Mouse (Mus musculus) E14TG2a.4 (cell line): ENCODE data around the gene Tpi1.

ENCODE experiments used
- H3K27me3 ChIP-seq: 2 replicates; pipeline ENCODE4 v1.6.1; 2014; ENCODE audit warnings: low read length, control low read depth; ENCODE audit not compliant: insufficient read depth
- H3K36me3 ChIP-seq: 2 replicates; pipeline ENCODE4 v1.6.1; 2014; ENCODE audit warnings: low read length, control low read depth; ENCODE audit not compliant: insufficient read depth
- H3K4me1 ChIP-seq: replicated peaks from 2 replicates; pipeline ENCODE4 v1.6.1; 2014; ENCODE audit warnings: low read depth, low read length, control low read depth
- H3K4me3 ChIP-seq: replicated peaks from 2 replicates; pipeline ENCODE4 v1.5.1; 2014; ENCODE audit warnings: mild to moderate bottlenecking, low read length
- H3K9me3 ChIP-seq: 2 replicates; pipeline ENCODE4 v1.6.1; 2014; ENCODE audit warnings: low read length, control low read depth
- CTCF ChIP-seq: conservative IDR thresholded peaks from 2 replicates; pipeline ENCODE4 v1.5.1; 2014; ENCODE audit warnings: low read length
- NANOG ChIP-seq: IDR thresholded peaks from 2 replicates; pipeline ENCODE4 v1.6.1; 2014; ENCODE audit warnings: borderline replicate concordance, low read length, mixed read lengths
- POU5F1 ChIP-seq: IDR thresholded peaks from 2 replicates; pipeline ENCODE4 v1.6.1; 2014; ENCODE audit warnings: low read length, borderline replicate concordance

Tpi1 gene

DNA sequence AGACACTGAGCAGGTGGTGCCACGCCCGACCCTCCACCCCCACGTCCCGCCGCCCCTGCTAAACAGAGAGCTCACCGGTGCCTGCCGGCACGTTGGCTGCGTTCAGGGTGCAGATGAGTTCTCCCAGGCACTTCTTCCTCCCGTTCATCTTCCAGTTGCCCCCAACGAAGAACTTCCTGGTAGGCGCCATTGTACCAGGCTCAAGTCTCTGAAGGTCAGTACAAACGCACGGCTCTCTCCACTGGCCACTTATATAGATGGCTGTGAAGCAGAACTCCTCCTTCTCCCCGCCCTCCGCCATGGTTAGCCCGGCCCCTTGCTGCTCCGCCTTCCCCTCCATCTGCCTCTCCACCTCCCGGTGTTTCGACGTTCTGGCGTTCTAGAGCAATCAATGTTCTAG is at the start of gene Tpi1:
TSS of gene Tpi1 (minus strand) at position 364 of the 400 bp plus-strand sequence.
- peak within 1 kb of the TSS; percentile 87 for H3K4me3 ChIP-seq
- TF ChIP-seq NANOG (no peak), CTCF (no peak), POU5F1 (no peak)
- H3K36me3 ChIP-seq, result peaks cover 83% of the 10 kb centered on the region
- H3K27me3 ChIP-seq, result no peaks in the 10 kb centered on the region
- no peaks in the 10 kb centered on the region for H3K9me3 ChIP-seq
- peaks cover 70% of the 10 kb centered on the region for H3K4me1 ChIP-seq

DNA sequence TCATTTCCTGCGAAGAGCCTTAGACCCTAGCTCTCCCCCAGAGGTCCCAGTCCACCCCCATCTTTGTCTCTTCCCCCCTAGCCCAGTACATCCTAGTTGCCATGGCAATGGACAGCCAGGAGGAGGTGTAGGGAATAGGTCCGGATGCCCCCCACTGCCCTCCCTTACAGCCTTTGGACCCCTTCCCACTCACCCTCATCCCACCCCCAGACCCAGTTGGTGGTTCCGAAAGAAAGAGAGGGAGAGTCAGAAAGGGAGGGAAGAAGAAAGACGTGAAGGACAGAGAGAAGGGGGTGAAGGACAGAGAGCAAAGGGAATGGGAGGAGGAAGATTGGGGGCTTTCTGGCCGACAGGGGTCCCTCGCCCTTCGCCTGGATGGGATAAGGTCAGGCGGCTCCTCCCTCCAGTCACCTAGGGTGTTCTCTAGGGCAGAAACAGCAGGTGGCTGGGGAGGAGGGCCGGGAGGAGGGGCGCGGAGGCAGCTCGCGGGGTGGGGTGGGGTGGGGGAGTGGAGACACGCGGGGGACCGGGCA is 49.1 kb upstream of the Tpi1 start:
- Histone ChIP-seq H3K36me3 (no peaks in the 10 kb centered on the region), H3K9me3 (no peaks in the 10 kb centered on the region), H3K4me1 (peaks cover 67% of the 10 kb centered on the region), H3K27me3 (peaks cover 83% of the 10 kb centered on the region), H3K4me3 (peak overlapping the region; percentile 81)
- TF ChIP-seq POU5F1 (no peak), CTCF (no peak), NANOG (no peak)

DNA sequence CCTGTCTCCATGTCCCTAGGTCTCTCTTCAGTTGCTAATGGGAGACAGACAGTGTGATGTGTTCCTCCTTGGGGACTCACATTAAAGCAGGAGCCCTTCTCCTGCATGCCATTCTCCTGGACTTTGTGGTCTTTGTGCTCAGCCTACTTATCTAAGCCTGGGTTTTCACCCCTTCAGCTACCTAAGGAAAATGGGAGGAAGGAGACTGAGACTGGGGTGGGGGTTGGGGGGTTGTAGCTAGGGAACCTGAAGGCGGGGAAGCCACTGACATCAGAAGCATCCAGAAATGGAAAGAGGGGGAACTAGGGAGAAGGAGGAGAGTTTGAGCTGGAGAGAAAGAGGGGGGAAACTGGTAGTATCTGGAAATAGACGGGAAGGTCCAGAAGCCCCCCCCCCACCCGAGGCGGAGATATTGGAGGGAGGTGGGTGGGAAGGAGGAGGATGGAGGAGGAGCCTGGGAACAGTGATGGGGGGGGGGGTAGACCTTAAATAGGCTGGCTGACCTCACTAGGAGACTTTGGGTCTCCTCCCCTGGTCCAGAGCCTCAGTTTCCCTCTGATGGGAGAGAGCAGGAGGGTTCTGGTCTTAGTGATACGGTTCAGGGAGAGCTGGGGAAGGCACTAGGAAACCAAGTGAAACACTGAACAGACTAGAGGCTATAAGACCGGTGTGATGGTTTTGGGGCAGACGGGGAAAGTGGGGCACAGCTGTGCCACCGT is 48.5 kb upstream of the Tpi1 start:
- no peak for TF ChIP-seq CTCF
- no peak for TF ChIP-seq POU5F1
- TF ChIP-seq NANOG, result no peak
- Histone ChIP-seq H3K4me3 (peak overlapping the region; percentile 81), H3K9me3 (no peaks in the 10 kb centered on the region), H3K4me1 (peaks cover 73% of the 10 kb centered on the region), H3K36me3 (no peaks in the 10 kb centered on the region), H3K27me3 (peaks cover 83% of the 10 kb centered on the region)

DNA sequence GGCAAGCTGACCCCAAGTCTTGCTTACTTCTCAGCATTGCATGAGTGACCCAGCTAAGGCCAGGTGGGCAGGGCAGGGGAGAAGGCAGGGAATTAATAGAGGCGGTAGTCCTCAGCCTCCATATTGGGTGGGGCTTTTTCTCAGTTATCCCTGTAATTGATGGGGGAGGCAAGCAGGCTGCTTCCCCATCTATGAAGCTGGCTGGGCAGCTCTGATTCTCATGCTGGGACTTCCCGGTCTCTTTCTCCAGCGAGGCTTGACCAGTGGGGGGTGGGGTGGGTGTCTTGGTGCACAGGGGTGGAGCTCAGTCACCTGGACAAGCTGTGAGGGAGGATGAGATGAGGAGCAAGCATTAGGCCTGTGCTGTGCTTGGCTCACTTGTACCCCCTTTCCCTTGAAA is 47.7 kb upstream of the Tpi1 start:
- peaks cover 74% of the 10 kb centered on the region for H3K4me1 ChIP-seq
- no peaks in the 10 kb centered on the region for H3K36me3 ChIP-seq
- H3K9me3 ChIP-seq, result no peaks in the 10 kb centered on the region
- peaks cover 75% of the 10 kb centered on the region for H3K27me3 ChIP-seq
- H3K4me3 ChIP-seq, result 0 out of 2 replicates have a peak overlapping the region, but pooled peaks have one; percentile 26
- TF ChIP-seq POU5F1 (no peak), CTCF (no peak), NANOG (no peak)

DNA sequence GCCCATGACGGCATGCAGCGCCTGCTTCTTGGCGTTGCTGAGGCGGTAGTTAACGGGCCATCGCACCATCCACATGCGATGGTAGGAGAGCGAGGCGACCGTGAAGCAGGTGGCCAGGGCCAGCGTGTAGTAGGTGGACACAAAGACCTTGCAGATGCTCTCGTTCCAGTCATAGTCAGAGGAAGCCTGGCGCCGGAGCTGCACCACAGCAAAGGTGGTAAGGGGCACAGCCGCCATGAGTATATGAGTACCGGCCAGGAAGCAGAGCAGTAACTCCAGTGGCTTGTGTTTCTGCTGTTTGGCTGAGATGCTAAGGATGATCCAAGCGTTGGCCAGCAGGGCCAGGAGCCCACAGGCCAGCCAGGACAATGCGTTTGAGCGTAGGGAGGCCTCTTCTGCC is 47.2 kb upstream of the Tpi1 start:
- no peaks in the 10 kb centered on the region for H3K36me3 ChIP-seq
- H3K4me1 ChIP-seq, result peaks cover 79% of the 10 kb centered on the region
- H3K9me3 ChIP-seq, result no peaks in the 10 kb centered on the region
- TF ChIP-seq POU5F1 (no peak), CTCF (no peak), NANOG (no peak)
- H3K27me3 ChIP-seq, result peaks cover 71% of the 10 kb centered on the region
- peak overlapping the region; percentile 26; the same call in 1 of the 2 replicates for H3K4me3 ChIP-seq

DNA sequence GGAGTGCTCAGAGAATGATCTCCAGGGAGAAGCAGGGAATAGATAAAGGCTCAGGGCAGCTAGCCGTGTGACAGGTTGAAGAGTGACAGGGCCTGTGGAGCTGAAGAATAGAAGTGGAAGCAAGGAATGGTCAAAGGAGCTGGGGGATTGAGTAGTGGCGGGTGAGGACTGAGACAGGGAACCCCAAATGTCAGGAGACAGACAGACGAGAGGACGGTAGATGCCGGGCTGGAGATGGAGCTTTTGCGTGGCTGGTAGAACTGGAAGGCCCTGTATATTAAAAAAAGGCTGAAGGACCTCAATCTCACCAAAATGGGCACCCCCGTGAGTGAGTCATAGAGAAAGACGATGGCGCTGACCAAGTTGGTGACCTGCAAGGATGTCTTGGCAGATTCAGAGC is 46.4 kb upstream of the Tpi1 start:
- H3K27me3 ChIP-seq, result peaks cover 70% of the 10 kb centered on the region
- no peak overlapping the region for H3K4me3 ChIP-seq
- no peaks in the 10 kb centered on the region for H3K36me3 ChIP-seq
- H3K4me1 ChIP-seq, result peaks cover 82% of the 10 kb centered on the region
- TF ChIP-seq NANOG (no peak), CTCF (no peak), POU5F1 (no peak)
- no peaks in the 10 kb centered on the region for H3K9me3 ChIP-seq

DNA sequence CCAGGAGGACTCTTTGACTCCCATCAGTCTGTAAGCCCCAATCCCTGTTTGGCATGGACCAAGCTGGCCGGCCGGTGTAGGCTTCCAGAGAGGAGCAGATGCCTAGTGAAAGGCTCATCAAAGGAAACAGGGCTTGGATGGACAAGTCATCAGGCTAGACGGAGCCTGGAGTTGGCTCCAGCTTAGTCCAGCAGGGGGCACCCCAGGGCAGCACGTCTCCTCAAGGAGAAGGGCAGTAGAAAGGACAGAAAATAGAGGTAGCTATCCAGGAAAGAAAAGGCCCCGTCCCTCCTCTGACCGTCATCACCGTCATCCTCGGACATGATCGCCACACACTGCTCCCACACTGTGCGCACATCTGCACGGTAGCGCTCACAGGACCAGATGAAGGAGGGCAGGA is 45.6 kb upstream of the Tpi1 start:
- TF ChIP-seq CTCF, result peak; percentile 72
- TF ChIP-seq NANOG, result no peak
- H3K4me1 ChIP-seq, result peaks cover 87% of the 10 kb centered on the region
- peak overlapping the region; percentile 48; the same call in 1 of the 2 replicates for H3K4me3 ChIP-seq
- no peaks in the 10 kb centered on the region for H3K36me3 ChIP-seq
- peaks cover 67% of the 10 kb centered on the region for H3K27me3 ChIP-seq
- H3K9me3 ChIP-seq, result no peaks in the 10 kb centered on the region

DNA sequence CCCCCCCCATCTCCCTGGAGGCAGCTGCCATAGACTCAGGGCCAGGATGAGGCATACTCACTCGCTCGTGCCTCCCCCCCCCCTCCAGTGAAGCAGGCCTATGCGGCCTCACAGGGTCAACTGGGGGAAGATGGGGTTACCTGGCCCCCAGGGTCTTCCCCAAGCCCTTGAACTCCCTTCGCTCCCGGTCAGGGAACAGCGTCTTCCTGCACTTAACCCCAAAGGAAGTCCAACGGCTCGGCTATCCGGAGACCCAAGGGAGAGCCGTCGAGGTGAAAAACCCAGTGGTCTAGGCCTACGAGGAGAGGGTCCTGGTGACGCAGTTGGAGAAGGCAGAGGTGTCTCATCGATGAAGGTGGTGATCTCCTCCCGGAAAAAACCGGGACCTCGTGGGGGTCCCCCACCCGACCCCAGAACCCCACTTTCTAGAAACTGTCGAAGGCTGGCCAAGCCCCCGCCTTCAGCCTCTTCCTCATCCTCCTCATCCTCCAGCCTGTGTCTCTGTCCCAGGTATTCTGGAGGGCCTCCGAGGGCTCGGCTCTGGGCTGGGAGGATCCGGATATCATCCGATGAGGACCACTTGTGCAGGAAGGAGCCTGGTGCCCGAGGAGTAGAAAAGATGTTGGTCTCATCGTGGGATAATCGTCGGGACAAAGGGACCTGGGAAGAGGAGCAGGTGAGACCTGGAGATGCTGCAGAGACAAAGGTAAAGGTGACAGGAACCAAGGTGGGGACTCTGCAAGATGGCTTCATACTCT is 44.6 kb upstream of the Tpi1 start:
- Histone ChIP-seq H3K27me3 (peaks cover 65% of the 10 kb centered on the region), H3K4me1 (peaks cover 85% of the 10 kb centered on the region), H3K36me3 (no peaks in the 10 kb centered on the region), H3K9me3 (no peaks in the 10 kb centered on the region), H3K4me3 (0 out of 2 replicates have a peak overlapping the region, but pooled peaks have one; percentile 20)
- TF ChIP-seq NANOG (no peak), POU5F1 (no peak), CTCF (no peak)
